In genomic region chr3:60111889-60112646, GRCm38 (mm10) we compare ENCODE assay signal across 9 mouse cellular contexts. TPM values are rescaled to one million over a fixed set of nuclear protein-coding genes. Genes with fewer than 3 reads are reported as not detected.
A peak's percentile ranks its signal among the peaks of the same experiment; 100 is the strongest.
DNase-seq lines count a peak whose midpoint lies in the region; ATAC-seq lines count a peak whose summit lies in the region.
"Had no signal": no experiment of that assay in that cellular context is flagged by ENCODE, and none has a peak within 500 bp of the region (broad histone marks: within the 10 kb centered on the region; RNA-seq: fewer than 3 reads in every experiment).

No protein-coding gene starts in this region.

- DNase-seq in adrenal gland, postnatal 14 days: peak; percentile 20
- DNase-seq in adrenal gland, adult 18-20 months (ENCODE audit: low spot score in 2 of 2): no peak
- DNase-seq in kidney, postnatal 10 days: peak; percentile 20
- no peak for DNase-seq in kidney, postnatal 4 days
- DNase-seq in MEL-GATA-1-ER (ENCODE audit: extremely low read depth, low read depth): peak; percentile 22
- DNase-seq in retina, adult 2 months (ENCODE audit: low read depth, low spot score): peak; percentile 3
- no peak for DNase-seq in ovary, postnatal 10 days (ENCODE audit: low spot score)

- no peak overlapping the region for H3K9ac ChIP-seq in hindbrain, embryonic 16.5 days (ENCODE audit: low read depth, low read length)
- H3K9ac ChIP-seq: heart, embryonic 13.5 days had no signal

- no peaks in the 10 kb centered on the region for H3K27me3 ChIP-seq in hindbrain, embryonic 16.5 days (replicated peaks; ENCODE audit: control insufficient read depth, insufficient read depth, low read length)
- H3K27me3 ChIP-seq: heart, embryonic 13.5 days had no signal

- H3K27ac ChIP-seq in hindbrain, embryonic 16.5 days (ENCODE audit: low read depth, low read length): no peak overlapping the region
- H3K27ac ChIP-seq: heart, embryonic 13.5 days had no signal

- no peak overlapping the region for H3K4me2 ChIP-seq in hindbrain, embryonic 16.5 days (ENCODE audit: low read length)
- H3K4me2 ChIP-seq: heart, embryonic 13.5 days had no signal

- no peaks in the 10 kb centered on the region for H3K4me1 ChIP-seq in hindbrain, embryonic 16.5 days (ENCODE audit: control insufficient read depth, insufficient read depth, low read depth, low read length)
- H3K4me1 ChIP-seq: heart, embryonic 13.5 days had no signal

- whole genome bisulfite sequencing in hindbrain, embryonic 16.5 days: 84% methylated on average over 6 of the region's 6 CpGs

- ATAC-seq in hindbrain, embryonic 16.5 days: 0 out of 2 replicates have a peak, but pooled peaks have one; percentile 48

- no peaks in the 10 kb centered on the region for H3K36me3 ChIP-seq in hindbrain, embryonic 16.5 days (ENCODE audit: control insufficient read depth, insufficient read depth, low read length)
- H3K36me3 ChIP-seq: heart, embryonic 13.5 days had no signal

- no peaks in the 10 kb centered on the region for H3K9me3 ChIP-seq in hindbrain, embryonic 16.5 days (ENCODE audit: control insufficient read depth, low read length)
- H3K9me3 ChIP-seq: heart, embryonic 13.5 days had no signal

- no peak overlapping the region for H3K4me3 ChIP-seq in hindbrain, embryonic 16.5 days (ENCODE audit: low read length)
- H3K4me3 ChIP-seq: heart, embryonic 13.5 days had no signal

RNA-seq across cellular contexts. Expression of gene Sucnr1, which starts 30.4 kb away (rescaled TPM):
- total RNA-seq in adrenal gland, postnatal 14 days (2021): 1.8 and 2.0 TPM in 2 replicates
- total RNA-seq in adrenal gland, adult 18-20 months (2021): 1 to 10 TPM in 1 of 2 experiments, not detected in 1; 6.5 TPM
- polyA plus RNA-seq in hindbrain, embryonic 16.5 days (2015; fragmentation: Nextera tagmentation; extraction: Ambion mirVana): 0.10 TPM in 1 of 2 replicates, not detected in the other
- polyA plus RNA-seq: heart, embryonic 13.5 days had no signal

Comparison
In these comparisons a context has a peak if more than half of its experiments do, and no peak if none do; other contexts are left out.
1. DNase-seq: peak in adrenal gland, postnatal 14 days (single experiment), kidney, postnatal 10 days (single experiment), MEL-GATA-1-ER (single experiment) and retina, adult 2 months (single experiment); none in adrenal gland, adult 18-20 months (0 of 2), kidney, postnatal 4 days (0 of 2) and ovary, postnatal 10 days (single experiment).